In the genomic region with DNA sequence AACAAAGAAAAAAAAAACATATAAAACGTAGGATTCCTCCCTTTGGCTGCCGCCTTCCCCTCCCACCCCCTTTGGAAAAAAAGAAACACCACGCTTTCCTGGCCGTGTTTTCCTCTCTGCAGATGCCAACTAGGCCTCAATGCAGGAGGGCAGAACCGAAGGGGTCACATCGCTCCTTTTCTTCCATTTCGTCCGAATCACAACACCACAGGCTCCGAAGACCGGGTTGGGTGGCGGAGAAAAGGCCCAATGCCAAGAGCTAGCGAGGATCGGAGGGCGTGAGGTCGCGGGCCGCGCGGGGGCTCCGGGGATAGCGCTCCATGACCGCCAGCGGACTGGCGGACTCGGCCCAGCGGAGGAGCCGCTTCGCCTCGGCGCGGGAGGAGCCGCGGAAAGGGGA, we compare ENCODE assay signal across 8 mouse cellular contexts. TPM values are rescaled to one million over a fixed set of nuclear protein-coding genes. Genes with fewer than 3 reads are reported as not detected.
DNase-seq lines count a peak whose midpoint lies in the region; ATAC-seq and TF ChIP-seq lines count a peak whose summit lies in the region.

No protein-coding gene starts in this region.

- in situ Hi-C loops in ES-E14 (cut with MboI; ENCODE audit: low sequenced_read_pairs in 2 of 2, unreplicated experiment in 2 of 2), result no loop called here

- no peak for TF ChIP-seq POLR2A in myocyte (IDR thresholded peaks at IDR 0.05; ENCODE audit: insufficient read length, low read depth)

- TF ChIP-seq CTCF in intestine, postnatal 0 days (IDR thresholded peaks at IDR 0.05; ENCODE audit: low read depth), result no peak

- H3K9ac ChIP-seq in ES-E14 (ENCODE audit: insufficient read depth, low read depth, low read length, poor library complexity, severe bottlenecking), result peak overlapping the region; percentile 89
- peak overlapping the region; percentile 83 for H3K9ac ChIP-seq in intestine, postnatal 0 days (ENCODE audit: low read depth, low read length)

- ATAC-seq in intestine, postnatal 0 days, result no peak
- ATAC-seq in frontal cortex, adult (ENCODE audit: low TSS enrichment), result no peak

- no peaks in the 10 kb centered on the region for H3K9me3 ChIP-seq in ES-E14 (ENCODE audit: control insufficient read depth, insufficient read depth, low read depth, low read length)
- no peaks in the 10 kb centered on the region for H3K9me3 ChIP-seq in forebrain, embryonic 10.5 days
- H3K9me3 ChIP-seq in intestine, postnatal 0 days (ENCODE audit: control insufficient read depth), result no peaks in the 10 kb centered on the region

- H3K27ac ChIP-seq in ES-E14 (ENCODE audit: insufficient read depth, low read depth, low read length, poor library complexity, severe bottlenecking), result peak overlapping the region; percentile 39; the same call in 1 of the 2 replicates
- peak overlapping the region; percentile 93 for H3K27ac ChIP-seq in forebrain, embryonic 10.5 days
- H3K27ac ChIP-seq in intestine, postnatal 0 days (ENCODE audit: low read depth, low read length), result peak overlapping the region; percentile 97

- H3K4me2 ChIP-seq in intestine, postnatal 0 days (replicated peaks; ENCODE audit: low read depth), result peak overlapping the region; percentile 88
- peak overlapping the region; percentile 90 for H3K4me2 ChIP-seq in myocyte (ENCODE audit: low read depth)

- H3K36me3 ChIP-seq in ES-E14 (ENCODE audit: control insufficient read depth, insufficient read depth, low read length, poor library complexity, severe bottlenecking) (no peaks in the 10 kb centered on the region), myocyte (ENCODE audit: control insufficient read depth, insufficient read depth) (no peaks in the 10 kb centered on the region)
- peaks cover 8% of the 10 kb centered on the region; the same call in 1 of the 2 replicates for H3K36me3 ChIP-seq in forebrain, embryonic 10.5 days (replicated peaks)
- no peaks in the 10 kb centered on the region for H3K36me3 ChIP-seq in intestine, postnatal 0 days (ENCODE audit: control insufficient read depth, insufficient read depth)

- H3ac ChIP-seq in myocyte (ENCODE audit: control insufficient read depth, insufficient read length), result peak overlapping the region; percentile 84

- WGBS in forebrain, embryonic 10.5 days, result under 1% methylated on average over 33 of the region's 33 CpGs
- WGBS in intestine, postnatal 0 days, result under 1% methylated on average over 22 of the region's 33 CpGs

- peak; percentile 44 for DNase-seq in kidney, adult 9 months
- DNase-seq in kidney, adult 18-20 months, result no peak
- no peak for DNase-seq in ES-E14 (ENCODE audit: low read depth, low spot score)
- DNase-seq in forebrain, embryonic 10.5 days (ENCODE audit: extremely low spot score, low spot score), result peak; percentile 61
- DNase-seq in urinary bladder, postnatal 4 days (ENCODE audit: low spot score in 2 of 2), result no peak

- peak overlapping the region; percentile 68 to 96 for H3K4me3 ChIP-seq in ES-E14 (ENCODE audit: insufficient read depth in 1 of 2, low read depth in 1 of 2, low read length in 2 of 2, poor library complexity in 1 of 2, severe bottlenecking in 1 of 2)
- H3K4me3 ChIP-seq in forebrain, embryonic 10.5 days, result peak overlapping the region; percentile 96
- H3K4me3 ChIP-seq in intestine, postnatal 0 days (ENCODE audit: low read depth, low read length), result peak overlapping the region; percentile 83
- peak overlapping the region; percentile 61 for H3K4me3 ChIP-seq in myocyte

- H3K79me2 ChIP-seq in myocyte (ENCODE audit: control insufficient read depth, insufficient read depth), result peaks cover 62% of the 10 kb centered on the region

- peaks cover 2 to 14% of the 10 kb centered on the region in 2 experiments; a peak in 2 of 4 replicates for H3K4me1 ChIP-seq in ES-E14 (ENCODE audit: control insufficient read depth in 2 of 2, insufficient read depth in 2 of 2, low read length in 2 of 2, poor library complexity in 1 of 2)
- H3K4me1 ChIP-seq in forebrain, embryonic 10.5 days, result peaks cover 81% of the 10 kb centered on the region
- peaks cover 20% of the 10 kb centered on the region for H3K4me1 ChIP-seq in intestine, postnatal 0 days (replicated peaks; ENCODE audit: control insufficient read depth, insufficient read depth, low read length)

- peaks cover 4% of the 10 kb centered on the region; the same call in 1 of the 2 replicates for H3K27me3 ChIP-seq in forebrain, embryonic 10.5 days (ENCODE audit: poor library complexity, severe bottlenecking)
- no peaks in the 10 kb centered on the region for H3K27me3 ChIP-seq in intestine, postnatal 0 days (replicated peaks; ENCODE audit: control insufficient read depth, insufficient read depth, low read length)
- no peaks in the 10 kb centered on the region for H3K27me3 ChIP-seq in myocyte (ENCODE audit: control insufficient read depth, insufficient read depth, insufficient read length)

TF ChIP-seq in ES-E14, 5 proteins besides CTCF, POLR2A, EP300 and RAD21:
- TF ChIP-seq MAFK (IDR thresholded peaks at IDR 0.05; ENCODE audit: insufficient read depth, low read depth, low read length) (no peak), ZNF384 (IDR thresholded peaks at IDR 0.05; ENCODE audit: low read depth, low read length) (no peak), ZC3H11A (IDR thresholded peaks at IDR 0.05; ENCODE audit: borderline replicate concordance, low read depth, low read length) (no peak), CHD2 (IDR thresholded peaks at IDR 0.05; ENCODE audit: low read depth, low read length) (no peak), HCFC1 (IDR thresholded peaks at IDR 0.05; ENCODE audit: borderline replicate concordance, insufficient read depth, low read length) (no peak; the same call in 1 of the 2 replicates)

TF ChIP-seq in myocyte, 11 proteins besides CTCF, POLR2A, EP300 and RAD21:
- TF ChIP-seq REST (IDR thresholded peaks at IDR 0.05; ENCODE audit: insufficient read depth, insufficient read length) (no peak), MYOD1 (IDR thresholded peaks at IDR 0.05; ENCODE audit: control insufficient read depth in 1 of 3, insufficient read length in 2 of 3, low read depth in 2 of 3) (no peak), MAX (IDR thresholded peaks at IDR 0.05; ENCODE audit: low read depth) (no peak), MYOG (IDR thresholded peaks at IDR 0.05; ENCODE audit: control insufficient read depth in 1 of 3, insufficient read depth in 1 of 3, insufficient read length in 2 of 3, low read depth in 2 of 3) (no peak), E2F4 (IDR thresholded peaks at IDR 0.05; ENCODE audit: insufficient read depth) (no peak), CEBPB (IDR thresholded peaks at IDR 0.05; ENCODE audit: insufficient read depth, poor library complexity, severe bottlenecking) (no peak), POLR2AphosphoS2 (IDR thresholded peaks at IDR 0.05; ENCODE audit: insufficient read length, low read depth) (no peak), USF1 (IDR thresholded peaks at IDR 0.05; ENCODE audit: low read depth) (no peak), TCF12 (IDR thresholded peaks at IDR 0.05; ENCODE audit: insufficient read depth, poor library complexity, severe bottlenecking) (no peak), TCF3 (IDR thresholded peaks at IDR 0.05; ENCODE audit: insufficient read length, low read depth) (no peak), SRF (IDR thresholded peaks at IDR 0.05; ENCODE audit: control insufficient read depth, insufficient read length, low read depth) (no peak)

RNA-seq across cellular contexts. Expression of a gene that starts 0.5 kb away (rescaled TPM):
- total RNA-seq in ES-E14 (2012; rRNA removed), result 19.3 and 25.3 TPM in 2 replicates
- polyA plus RNA-seq in forebrain, embryonic 10.5 days (2016; fragmentation: Nextera tagmentation; extraction: Ambion mirVana), result 16.6 and 18.6 TPM in 2 replicates
- polyA plus RNA-seq in intestine, postnatal 0 days (2015; fragmentation: Nextera tagmentation; extraction: Ambion mirVana), result 9.4 and 9.7 TPM in 2 replicates
- 40.6 TPM for polyA plus RNA-seq in myocyte (2012; fragmentation: generic; extraction: Trizol)

RNA-seq across cellular contexts. Expression of a gene that starts 3.5 kb away (rescaled TPM):
- 45.3 and 48.1 TPM in 2 replicates for total RNA-seq in ES-E14 (2012; rRNA removed)
- 48.3 and 52.5 TPM in 2 replicates for polyA plus RNA-seq in forebrain, embryonic 10.5 days (2016; fragmentation: Nextera tagmentation; extraction: Ambion mirVana)
- 15.0 and 15.3 TPM in 2 replicates for polyA plus RNA-seq in intestine, postnatal 0 days (2015; fragmentation: Nextera tagmentation; extraction: Ambion mirVana)
- polyA plus RNA-seq in myocyte (2012; fragmentation: generic; extraction: Trizol), result 52.7 TPM

RNA-seq across cellular contexts. Expression of a gene that starts 16.5 kb away (rescaled TPM):
- 103 and 182 TPM in 2 replicates for total RNA-seq in ES-E14 (2012; rRNA removed)
- polyA plus RNA-seq in forebrain, embryonic 10.5 days (2016; fragmentation: Nextera tagmentation; extraction: Ambion mirVana), result 268 and 286 TPM in 2 replicates
- 207 and 211 TPM in 2 replicates for polyA plus RNA-seq in intestine, postnatal 0 days (2015; fragmentation: Nextera tagmentation; extraction: Ambion mirVana)
- polyA plus RNA-seq in myocyte (2012; fragmentation: generic; extraction: Trizol), result 110 TPM

RNA-seq across cellular contexts. Expression of a gene that starts 28.2 kb away (rescaled TPM):
- 21.9 and 29.5 TPM in 2 replicates for total RNA-seq in ES-E14 (2012; rRNA removed)
- polyA plus RNA-seq in forebrain, embryonic 10.5 days (2016; fragmentation: Nextera tagmentation; extraction: Ambion mirVana), result 79.1 and 80.3 TPM in 2 replicates
- polyA plus RNA-seq in intestine, postnatal 0 days (2015; fragmentation: Nextera tagmentation; extraction: Ambion mirVana), result 22.3 and 23.1 TPM in 2 replicates
- 41.6 TPM for polyA plus RNA-seq in myocyte (2012; fragmentation: generic; extraction: Trizol)

RNA-seq across cellular contexts. Expression of a gene that starts 28.4 kb away (rescaled TPM):
- 1.2 TPM in 2 replicates for total RNA-seq in ES-E14 (2012; rRNA removed)
- polyA plus RNA-seq in forebrain, embryonic 10.5 days (2016; fragmentation: Nextera tagmentation; extraction: Ambion mirVana), result 1.8 and 2.5 TPM in 2 replicates
- polyA plus RNA-seq in intestine, postnatal 0 days (2015; fragmentation: Nextera tagmentation; extraction: Ambion mirVana), result 0.13 and 0.27 TPM in 2 replicates
- 0.74 TPM for polyA plus RNA-seq in myocyte (2012; fragmentation: generic; extraction: Trizol)

Comparison
In these comparisons a context has a peak if more than half of its experiments do, and no peak if none do; other contexts are left out.
1. DNase-seq: peak in kidney, adult 9 months (single experiment) and forebrain, embryonic 10.5 days (single experiment); none in kidney, adult 18-20 months (single experiment), ES-E14 (single experiment) and urinary bladder, postnatal 4 days (0 of 2).
2. H3K27ac ChIP-seq: peak in every context shown above with its lines; median percentile 97 in intestine, postnatal 0 days; 93 in forebrain, embryonic 10.5 days; 39 in ES-E14.
3. Peak in every context shown above with its lines, with median percentiles within 50 percentile points of each other: H3K4me3 ChIP-seq.